Mouse (Mus musculus) heart, embryonic 14.5 days (tissue): ENCODE results near the gene Nkapd1. TPM values are rescaled to one million over a fixed set of nuclear protein-coding genes. Genes with fewer than 3 reads are reported as not detected.

Source experiments
- ATAC-seq: fragments of 200-750 bp; cut with Nextera tagmentation; 2 replicates; pipeline ENCODE4 v1.8.0; 2017; ENCODE audit warnings: low read depth, moderate TSS enrichment; ENCODE audit not compliant: insufficient number of reproducible peaks, insufficient read depth, low FRiP score
- H3K27ac ChIP-seq, 2 experiments: fragments of 200-500 bp in 1 of 2; fragments of 300-500 bp in 1 of 2; sonication (generic) in 1 of 2; replicated peaks in 1 of 2; 2 replicates each; pipeline ENCODE4 v1.5.1; 2012 to 2014; ENCODE audit warnings: low read depth in 2 of 2, low read length in 2 of 2, control low read depth in 1 of 2, mild to moderate bottlenecking in 1 of 2, mixed read lengths in 1 of 2; ENCODE audit not compliant: control insufficient read depth in 1 of 2, insufficient read depth in 1 of 2
- H3K27me3 ChIP-seq: fragments of 300-500 bp; sonication (generic); 2 replicates; pipeline ENCODE4 v1.6.1; 2014; ENCODE audit warnings: mild to moderate bottlenecking, low read length, control low read depth; ENCODE audit not compliant: control insufficient read depth, insufficient read depth
- H3K36me3 ChIP-seq: fragments of 300-500 bp; sonication (generic); 2 replicates; pipeline ENCODE4 v1.6.1; 2014; ENCODE audit warnings: mild to moderate bottlenecking, control low read depth, low read length, mixed read lengths; ENCODE audit not compliant: control insufficient read depth, insufficient read depth
- H3K4me1 ChIP-seq, 2 experiments: fragments of 200-500 bp in 1 of 2; fragments of 300-500 bp in 1 of 2; sonication (generic) in 1 of 2; 2 replicates each; pipeline ENCODE4 v1.6.1; 2012 to 2014; ENCODE audit warnings: low read length in 2 of 2, control low read depth in 1 of 2, mixed read lengths in 1 of 2; ENCODE audit not compliant: control insufficient read depth in 2 of 2, insufficient read depth in 2 of 2
- H3K4me2 ChIP-seq: fragments of 300-500 bp; sonication (generic); 2 replicates; pipeline ENCODE4 v1.6.1; 2014; ENCODE audit warnings: mild to moderate bottlenecking, low read length
- H3K4me3 ChIP-seq, 2 experiments: fragments of 200-500 bp in 1 of 2; fragments of 300-500 bp in 1 of 2; sonication (generic) in 1 of 2; 2 replicates each; pipeline ENCODE4 v1.5.1; 2012 to 2014; ENCODE audit warnings: low read length in 2 of 2, mild to moderate bottlenecking in 2 of 2, control low read depth in 1 of 2, low read depth in 1 of 2, moderate library complexity in 1 of 2; ENCODE audit not compliant: control insufficient read depth in 1 of 2, insufficient read depth in 1 of 2
- H3K9ac ChIP-seq: fragments of 300-500 bp; sonication (generic); 2 replicates; pipeline ENCODE4 v1.6.1; 2014; ENCODE audit warnings: mild to moderate bottlenecking, low read length
- H3K9me3 ChIP-seq: fragments of 300-500 bp; sonication (generic); 2 replicates; pipeline ENCODE4 v1.6.1; 2016; ENCODE audit warnings: low read length, control low read depth; ENCODE audit not compliant: control insufficient read depth
- WGBS: fragments of 180-500 bp; shearing (Covaris S2); extraction: QIAGEN DNeasy Blood & Tissue Kit; methylation state at CpG from one replicate; pipeline ENCODE4 v1.1.7; 2014; 5-methylcytosine and 5-hydroxymethylcytosine counted together
- polyA plus RNA-seq: library from polyadenylated mRNA; unstranded; fragments of >200 nt; fragmentation: Nextera tagmentation; extraction: Ambion mirVana; gene quantifications from 2 replicates; pipeline ENCODE4 v1.2.1, GENCODE M21; 2014

Gene Nkapd1
- polyA plus RNA-seq, 1 experiment from 2014 or later = 18.3 TPM

DNA sequence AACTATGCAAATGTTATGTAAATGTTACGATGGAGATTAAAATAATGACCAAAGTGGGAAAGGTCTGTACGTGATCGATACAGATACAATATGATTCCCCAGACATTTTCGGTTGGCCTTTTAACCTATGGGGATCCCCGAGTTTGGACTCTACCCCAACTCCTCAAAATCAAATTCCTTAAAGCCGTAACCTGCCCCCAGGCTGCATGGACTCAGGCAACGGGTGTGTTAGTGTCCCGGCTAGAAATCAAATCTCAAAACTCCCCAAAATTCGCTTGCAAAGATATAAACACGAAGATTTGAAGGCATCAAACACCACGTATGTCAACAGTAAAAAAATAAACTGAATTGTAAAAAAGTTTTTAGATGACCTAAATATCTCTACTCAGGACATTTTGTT lies 1.1 kb downstream of the Nkapd1 start:
- no peak for ATAC-seq
- whole genome bisulfite sequencing = 37% methylated on average over 11 of the region's 11 CpGs
- no peaks in the 10 kb centered on the region for H3K9me3 ChIP-seq
- no peaks in the 10 kb centered on the region for H3K27me3 ChIP-seq
- H3K4me2 ChIP-seq = peak overlapping the region; percentile 73
- peak overlapping the region; percentile 96 for H3K9ac ChIP-seq
- H3K27ac ChIP-seq = peak overlapping the region; percentile 91 to 93; a peak in 2 of 4 replicates
- peak overlapping the region; percentile 93 to 98 for H3K4me3 ChIP-seq
- H3K36me3 ChIP-seq = peaks cover 41% of the 10 kb centered on the region
- peaks cover 2 to 8% of the 10 kb centered on the region in 2 experiments; a peak in 2 of 4 replicates for H3K4me1 ChIP-seq

DNA sequence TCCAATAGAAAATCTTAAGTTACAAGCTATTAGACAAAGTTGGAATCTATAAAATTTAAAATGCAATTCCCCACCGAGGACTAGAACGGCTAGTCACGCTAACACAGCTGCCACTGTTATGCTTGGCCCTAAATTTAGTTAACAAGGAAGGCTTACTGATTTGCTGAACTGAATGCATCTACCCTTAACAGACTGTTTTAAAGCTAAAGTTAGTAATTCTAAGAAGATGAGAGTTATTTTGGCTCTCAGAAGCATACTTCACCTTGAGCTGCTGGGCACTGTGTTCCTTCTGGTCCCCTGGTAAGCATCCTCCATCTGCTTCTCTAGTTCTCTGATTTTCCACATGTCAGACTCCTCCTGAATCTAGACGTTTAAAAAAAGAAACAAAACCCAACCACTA lies 5.1 kb downstream of the Nkapd1 start:
- H3K4me1 ChIP-seq = peaks cover 2 to 8% of the 10 kb centered on the region in 2 experiments; a peak in 2 of 4 replicates
- H3K27me3 ChIP-seq = no peaks in the 10 kb centered on the region
- WGBS = 93% methylated on average over 4 of the region's 4 CpGs
- H3K36me3 ChIP-seq = peaks cover 81% of the 10 kb centered on the region
- no peaks in the 10 kb centered on the region for H3K9me3 ChIP-seq
- no peak overlapping the region for H3K4me3 ChIP-seq
- no peak overlapping the region for H3K4me2 ChIP-seq
- H3K9ac ChIP-seq = no peak overlapping the region
- ATAC-seq = no peak
- H3K27ac ChIP-seq = no peak overlapping the region

DNA sequence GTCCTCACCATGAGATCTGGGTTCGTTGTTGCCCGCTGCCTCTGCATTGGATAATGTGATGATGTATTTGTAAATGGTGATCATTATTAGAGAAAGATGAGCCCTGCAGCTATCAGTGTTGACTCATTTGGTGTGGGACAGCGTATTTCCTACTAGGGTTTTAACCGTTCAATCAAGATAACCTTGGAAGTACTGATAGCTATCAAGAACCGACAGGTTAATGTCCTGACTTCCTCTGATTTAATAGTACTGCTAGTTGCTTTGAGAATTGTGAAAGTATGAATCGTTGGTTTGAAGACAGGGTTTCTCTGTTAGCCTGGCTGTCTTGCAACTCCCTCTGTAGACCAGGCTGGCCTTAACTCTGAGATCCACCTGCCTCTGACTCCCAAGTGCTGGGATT lies 12.9 kb downstream of the Nkapd1 start:
- peak overlapping the region; percentile 44 to 87 for H3K27ac ChIP-seq
- H3K4me2 ChIP-seq = peak overlapping the region; percentile 79
- no peak for ATAC-seq
- H3K4me3 ChIP-seq = peak overlapping the region; percentile 81 to 86
- H3K36me3 ChIP-seq = peaks cover 58% of the 10 kb centered on the region
- peaks cover 11 to 27% of the 10 kb centered on the region in 2 experiments for H3K4me1 ChIP-seq
- H3K9ac ChIP-seq = peak overlapping the region; percentile 90
- H3K9me3 ChIP-seq = no peaks in the 10 kb centered on the region
- WGBS = 4% methylated on average over 6 of the region's 6 CpGs
- H3K27me3 ChIP-seq = no peaks in the 10 kb centered on the region

DNA sequence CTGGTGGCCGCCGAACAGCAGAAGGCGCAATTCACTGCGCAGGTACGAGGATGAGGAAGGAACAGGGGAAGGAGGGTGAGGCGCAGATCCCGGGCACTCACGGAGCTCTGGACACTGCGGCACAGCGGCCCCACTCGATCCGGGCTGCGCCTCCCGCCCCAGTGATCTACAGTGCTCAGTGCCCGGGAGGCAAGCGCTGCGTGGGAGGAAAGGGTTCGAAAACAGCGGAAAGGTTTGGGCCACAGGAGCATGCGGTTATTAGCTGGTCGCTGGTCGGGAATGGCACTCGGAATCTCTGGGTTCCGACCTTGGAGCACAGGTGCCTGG lies 13.3 kb downstream of the Nkapd1 start:
- peak; percentile 83 for ATAC-seq
- H3K27me3 ChIP-seq = no peaks in the 10 kb centered on the region
- H3K9ac ChIP-seq = peak overlapping the region; percentile 90
- under 1% methylated on average over 24 of the region's 24 CpGs for WGBS
- H3K27ac ChIP-seq = peak overlapping the region; percentile 44 to 87
- H3K9me3 ChIP-seq = no peaks in the 10 kb centered on the region
- peaks cover 11 to 27% of the 10 kb centered on the region in 2 experiments for H3K4me1 ChIP-seq
- H3K4me2 ChIP-seq = peak overlapping the region; percentile 79
- H3K36me3 ChIP-seq = peaks cover 58% of the 10 kb centered on the region
- H3K4me3 ChIP-seq = peak overlapping the region; percentile 81 to 86

DNA sequence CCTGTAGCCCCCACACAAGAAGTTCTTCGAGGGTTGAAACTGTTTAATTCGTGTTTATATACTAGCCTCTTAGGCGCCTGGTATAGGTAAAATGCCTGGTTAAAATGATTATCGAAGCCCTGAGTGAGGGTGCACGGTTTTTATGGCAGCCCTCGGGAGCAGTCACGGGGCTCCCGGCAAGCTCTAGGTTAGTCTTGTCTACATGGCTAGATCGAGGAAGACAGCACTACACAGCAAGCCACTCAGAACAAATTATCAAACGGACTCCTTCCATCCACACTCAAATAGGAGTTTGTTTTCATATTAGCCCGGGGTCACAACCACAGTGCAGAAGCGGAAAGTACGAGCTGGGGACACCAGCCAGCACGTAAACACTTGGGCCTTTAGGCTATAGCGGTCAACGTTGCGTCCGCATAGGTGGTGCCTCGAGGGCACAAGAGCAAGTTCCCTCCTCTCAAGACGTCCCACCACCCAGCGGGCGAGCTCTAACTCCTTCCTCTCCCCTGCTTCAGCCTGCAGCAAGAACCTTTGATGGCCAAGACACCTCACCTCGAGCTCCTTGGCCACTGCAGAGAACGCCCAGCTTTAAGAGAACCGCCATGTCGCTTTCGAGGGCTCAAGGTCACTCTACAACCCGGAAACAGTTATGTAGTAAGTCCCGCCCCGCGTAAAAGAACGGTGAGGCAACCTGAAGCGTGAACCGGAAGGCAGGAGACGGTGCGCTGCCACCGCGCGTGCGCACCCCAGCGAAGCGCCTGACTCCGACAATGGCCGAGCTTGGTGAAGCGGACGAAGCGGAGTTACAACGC lies 13.9 kb downstream of the Nkapd1 start, which contains the start of the genes Sdhd and Timm8b:
TSS of gene Sdhd (minus strand) at position 624 of the 809 bp plus-strand sequence.
TSS of gene Timm8b (plus strand) at position 722 of the 809 bp plus-strand sequence.
- H3K27ac ChIP-seq = peak within 1 kb of the TSS; percentile 84 to 87
- peak within 1 kb of the TSS; percentile 90 for H3K9ac ChIP-seq
- peak within 1 kb of the TSS; percentile 87 for H3K4me2 ChIP-seq
- H3K4me3 ChIP-seq = peak within 1 kb of the TSS; percentile 81 to 86
- peaks cover 11 to 27% of the 10 kb centered on the region in 2 experiments for H3K4me1 ChIP-seq
- no peaks in the 10 kb centered on the region for H3K27me3 ChIP-seq
- H3K9me3 ChIP-seq = no peaks in the 10 kb centered on the region
- under 1% methylated on average over 48 of the region's 48 CpGs for WGBS
- ATAC-seq = peak; percentile 95
- peaks cover 58% of the 10 kb centered on the region for H3K36me3 ChIP-seq

DNA sequence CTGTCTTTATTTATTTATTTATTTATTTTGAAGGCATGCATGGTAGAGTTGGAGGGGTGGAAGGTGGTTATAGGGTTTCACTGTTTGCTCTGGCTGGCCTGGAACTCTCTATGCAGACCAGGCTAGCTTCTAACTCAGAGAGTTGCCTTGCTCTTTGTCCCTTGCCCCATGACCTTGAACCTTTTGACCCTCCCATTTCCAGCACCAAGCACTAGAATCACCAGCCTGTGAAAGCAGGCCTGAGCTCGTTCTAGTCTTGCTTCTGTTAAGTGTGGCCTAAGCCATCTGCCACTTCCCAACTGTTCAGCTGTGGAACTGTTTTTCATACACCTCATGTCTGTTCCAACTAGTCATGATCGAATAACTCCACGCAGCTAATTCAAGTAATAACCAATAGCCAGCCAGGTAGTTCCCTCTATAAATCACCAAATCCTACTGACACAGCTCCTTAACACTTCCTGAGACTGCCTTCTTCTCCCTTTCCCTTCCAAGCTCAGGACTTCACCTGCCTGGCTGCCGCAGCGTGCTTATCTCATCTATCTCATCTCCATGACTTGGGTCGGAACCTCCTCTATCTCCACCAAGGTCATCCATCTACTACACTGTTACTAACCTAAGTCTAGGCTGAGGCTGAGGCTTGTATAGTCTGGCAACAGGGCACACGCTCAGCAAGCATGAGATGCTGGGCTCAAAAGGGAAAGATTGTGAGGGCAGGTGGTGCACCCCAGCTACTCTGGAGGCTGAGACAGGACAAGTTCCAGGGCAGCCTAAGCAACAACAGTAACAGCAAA lies 15.0 kb downstream of the Nkapd1 start:
- ATAC-seq = no peak
- Histone ChIP-seq H3K4me2 (peak overlapping the region; percentile 87), H3K4me3 (peak overlapping the region; percentile 81 to 86), H3K4me1 (peaks cover 11 to 27% of the 10 kb centered on the region in 2 experiments), H3K9me3 (no peaks in the 10 kb centered on the region), H3K27me3 (no peaks in the 10 kb centered on the region), H3K9ac (peak overlapping the region; percentile 90), H3K27ac (peak overlapping the region in 1 of 2 experiments; percentile 87; a peak in 2 of 4 replicates), H3K36me3 (peaks cover 58% of the 10 kb centered on the region)
- WGBS = 65% methylated on average over 7 of the region's 7 CpGs

DNA sequence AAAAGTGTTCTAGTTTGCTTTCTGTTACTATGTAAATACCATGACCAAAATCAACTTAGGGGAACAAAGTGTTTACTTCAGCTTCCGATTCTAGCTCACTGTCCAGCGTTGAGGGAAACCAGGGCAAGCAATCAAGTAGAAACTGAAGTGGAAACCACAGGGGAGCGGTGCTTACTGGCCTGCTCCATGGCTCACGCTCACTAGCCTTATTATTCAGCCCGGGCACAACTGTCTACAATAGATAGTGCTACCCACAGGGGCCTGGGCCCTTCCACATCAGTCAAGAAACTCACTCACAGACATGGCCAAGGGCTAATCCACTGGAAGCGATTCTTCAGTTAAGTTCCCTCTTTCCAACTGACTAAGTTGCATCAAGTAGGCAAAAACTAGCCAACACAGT lies 15.7 kb downstream of the Nkapd1 start:
- peaks cover 11 to 27% of the 10 kb centered on the region in 2 experiments for H3K4me1 ChIP-seq
- no peaks in the 10 kb centered on the region for H3K9me3 ChIP-seq
- H3K27me3 ChIP-seq = no peaks in the 10 kb centered on the region
- H3K4me2 ChIP-seq = peak overlapping the region; percentile 87
- H3K36me3 ChIP-seq = peaks cover 59% of the 10 kb centered on the region
- H3K27ac ChIP-seq = peak overlapping the region in 1 of 2 experiments; percentile 1; a peak in 1 of 4 replicates
- WGBS = 46% methylated on average over 6 of the region's 6 CpGs
- peak overlapping the region; percentile 90 for H3K9ac ChIP-seq
- H3K4me3 ChIP-seq = peak overlapping the region in 1 of 2 experiments; percentile 86; a peak in 1 of 4 replicates
- ATAC-seq = no peak
